Mouse (Mus musculus): ENCODE data around the gene Zp3.

Gene Zp3

GRCm38 (mm10) chr5:136002751-136003151 is 22.9 kb downstream of the Zp3 start:
- DNase-seq (ENCODE audit: low spot score), result no peak

DNA sequence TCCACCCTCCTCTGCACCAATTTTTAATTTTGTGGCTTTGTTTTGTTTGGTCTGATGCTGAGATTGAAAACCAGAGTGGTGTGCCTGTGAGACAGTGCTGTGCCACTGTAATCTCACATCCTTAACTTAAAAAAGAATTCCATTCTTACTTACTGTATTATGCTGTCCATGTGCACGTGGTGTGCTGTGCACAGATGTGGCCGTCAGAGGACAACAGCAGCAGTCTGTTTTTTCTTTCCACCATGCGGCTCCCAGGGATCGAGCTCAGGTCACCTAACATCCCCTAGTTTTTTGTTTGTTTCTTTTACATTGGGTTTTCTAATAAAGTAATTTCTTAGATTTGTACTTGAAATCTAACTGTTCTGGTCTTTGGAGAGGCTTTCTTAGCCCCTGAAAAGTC is 24.6 kb downstream of the Zp3 start:
- no peak for DNase-seq (ENCODE audit: low spot score)

- DNase-seq (ENCODE audit: low spot score), result no peak
Observed at GRCm38 (mm10) chr5:136007745-136008144, 27.8 kb downstream of the Zp3 start.

GRCm38 (mm10) chr5:136014877-136015276 is 35.0 kb downstream of the Zp3 start:
- DNase-seq (ENCODE audit: low spot score), result peak; percentile 69

DNA sequence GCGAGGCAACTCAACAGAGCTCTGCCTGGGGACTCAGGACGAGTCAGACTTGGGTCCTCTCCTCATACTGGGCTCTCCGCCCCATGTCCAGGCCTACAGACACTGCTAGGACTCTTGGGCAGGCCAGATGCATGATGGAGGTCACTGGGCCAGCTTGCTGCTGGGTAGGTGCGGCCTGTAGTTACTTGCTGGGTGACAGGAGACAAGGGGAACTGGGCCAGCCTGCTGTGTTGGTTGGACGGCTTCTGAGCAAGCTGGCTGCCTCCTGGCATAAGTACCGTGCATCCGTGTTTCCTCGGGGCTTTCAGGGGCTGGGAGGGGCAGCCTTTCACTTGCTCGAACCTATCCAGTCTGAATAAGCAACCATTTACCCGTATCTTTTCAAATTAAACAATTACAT is 35.7 kb downstream of the Zp3 start:
- peak; percentile 24 for DNase-seq (ENCODE audit: low spot score)

DNA sequence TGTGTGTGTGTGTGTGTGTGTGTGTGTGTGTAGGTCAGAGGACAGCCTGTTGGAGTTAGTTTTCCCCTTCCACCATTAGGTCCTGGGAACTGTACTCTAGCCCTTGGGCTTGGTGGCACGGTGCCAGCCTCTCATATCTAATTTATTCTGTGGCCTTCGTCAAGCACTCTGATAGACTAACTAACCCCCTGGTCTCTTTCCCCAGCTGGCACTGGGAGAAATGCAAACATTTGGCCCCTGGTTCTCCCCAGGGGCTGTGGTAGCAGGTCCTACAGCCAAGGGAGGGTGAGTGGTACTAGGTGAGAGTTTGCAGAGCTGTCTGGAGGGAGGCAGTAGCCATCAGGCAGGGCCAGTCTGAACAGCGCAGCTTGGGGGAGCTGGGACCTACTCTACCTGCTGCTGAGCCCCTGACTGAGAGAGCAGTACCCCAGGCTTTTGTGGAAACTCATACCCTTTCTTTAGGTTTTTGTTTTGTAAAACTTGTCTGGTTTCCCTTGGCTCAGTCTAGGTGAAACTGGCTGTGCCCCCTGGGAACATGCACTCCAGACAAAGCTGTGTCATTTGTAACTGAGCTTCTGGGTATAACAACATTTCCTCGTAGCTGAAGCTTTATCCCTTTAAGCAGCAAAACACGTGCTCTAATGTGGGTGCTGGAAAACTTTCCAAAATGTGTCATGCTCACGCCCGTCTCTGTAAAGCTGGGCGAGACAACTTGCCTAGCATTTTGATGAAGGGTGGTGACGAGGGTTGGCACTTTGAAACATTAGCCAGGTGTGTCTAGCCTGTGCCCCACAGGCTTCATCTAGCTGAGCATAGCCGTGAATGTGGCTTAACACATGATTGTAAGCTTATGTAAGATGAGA is 36.3 kb downstream of the Zp3 start:
- DNase-seq (ENCODE audit: low spot score), result peak; percentile 51

- DNase-seq (ENCODE audit: low spot score), result no peak
Observed at GRCm38 (mm10) chr5:136017262-136017661, 37.4 kb downstream of the Zp3 start.

DNA sequence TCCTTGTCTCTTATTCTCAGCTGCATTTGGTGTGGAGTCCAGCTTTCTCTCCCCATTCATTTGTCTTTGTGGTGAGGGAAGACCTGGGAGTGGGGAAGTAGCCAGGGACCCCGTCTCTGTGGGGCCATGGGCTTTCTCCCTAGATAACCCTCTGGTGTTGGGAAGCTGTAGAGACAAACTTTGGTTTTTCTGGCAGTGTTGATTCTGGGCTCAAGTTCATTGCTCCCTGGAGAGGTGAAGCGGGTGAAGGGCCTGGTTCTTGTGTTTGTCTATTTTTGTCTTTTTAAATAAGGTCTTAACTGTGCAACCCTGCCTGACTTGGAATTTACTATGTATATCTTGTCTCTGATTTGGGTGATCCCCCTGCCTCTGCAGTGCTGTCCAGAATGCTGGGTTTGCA is 38.8 kb downstream of the Zp3 start:
- DNase-seq (ENCODE audit: low spot score), result no peak

GRCm38 (mm10) chr5:136019907-136020306 is 40.0 kb downstream of the Zp3 start:
- DNase-seq (ENCODE audit: low spot score), result peak; percentile 74

DNA sequence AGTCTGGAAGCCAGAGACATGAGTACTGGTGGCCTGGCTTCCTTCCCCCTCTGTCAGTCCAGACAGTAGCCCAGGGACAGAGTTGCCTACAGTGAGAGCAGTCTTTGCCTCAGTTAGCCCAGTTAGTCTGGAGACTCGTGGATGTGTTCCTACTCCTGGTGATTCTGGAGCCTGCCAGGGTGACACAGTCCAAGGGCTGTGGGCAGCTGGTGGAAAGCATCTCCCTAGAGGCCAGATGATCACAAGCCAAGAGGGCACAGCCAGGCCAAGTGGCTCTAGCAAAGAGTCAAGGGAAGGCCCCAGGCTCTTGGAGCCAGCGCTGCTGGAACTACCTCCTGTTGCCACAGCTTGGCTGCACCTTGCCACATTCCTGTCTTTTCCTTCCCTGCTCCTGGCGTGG is 45.8 kb downstream of the Zp3 start:
- DNase-seq (ENCODE audit: low spot score), result no peak

GRCm38 (mm10) chr5:136026859-136027258 is 47.0 kb downstream of the Zp3 start:
- no peak for DNase-seq (ENCODE audit: low spot score)

GRCm38 (mm10) chr5:136027612-136028311 is 47.9 kb downstream of the Zp3 start:
- DNase-seq (ENCODE audit: low spot score), result no peak

DNA sequence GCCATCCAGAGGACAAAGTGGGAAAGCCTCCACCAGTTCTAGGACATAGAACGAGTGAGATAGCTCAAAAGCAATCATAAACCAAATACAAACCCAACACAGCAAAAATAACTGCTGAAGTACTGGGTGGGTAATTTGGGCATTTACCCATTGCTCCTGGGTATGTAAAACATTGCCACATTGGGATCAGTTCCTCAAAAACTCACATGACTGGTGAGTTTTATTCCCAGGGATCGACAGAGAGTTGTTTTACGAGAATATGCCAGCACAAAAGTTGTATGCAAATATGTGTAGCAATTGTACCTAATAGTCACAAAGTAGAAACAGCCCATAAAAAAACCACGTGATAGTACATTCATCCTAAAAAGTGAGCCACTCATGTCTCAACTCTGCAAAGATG is 55.0 kb downstream of the Zp3 start:
- no peak for DNase-seq (ENCODE audit: low spot score)

GRCm38 (mm10) chr5:136035285-136035684 is 55.4 kb downstream of the Zp3 start:
- DNase-seq (ENCODE audit: low spot score), result no peak

GRCm38 (mm10) chr5:136036667-136037066 is 56.8 kb downstream of the Zp3 start:
- DNase-seq (ENCODE audit: low spot score), result no peak

All from MN1 (cell line).